Mouse (Mus musculus) kidney, postnatal 0 days (tissue): ENCODE measurements around the gene Tpgs1. TPM values are rescaled to one million over a fixed set of nuclear protein-coding genes. Genes with fewer than 3 reads are reported as not detected.

Experiments
- ATAC-seq: fragments of 200-750 bp; cut with Nextera tagmentation; replicated peaks from 2 replicates; pipeline ENCODE4 v1.8.0; 2017; ENCODE audit warnings: low read depth, moderate number of reproducible peaks, moderate TSS enrichment, moderate library complexity; ENCODE audit not compliant: low FRiP score
- DNase-seq: peaks from one replicate; pipeline ENCODE4 v3.0.0-alpha.2; 2016; ENCODE audit warnings: low spot score
- H3K27ac ChIP-seq: fragments of 300-500 bp; sonication (generic); 2 replicates; pipeline ENCODE4 v1.5.1; 2014; ENCODE audit warnings: mild to moderate bottlenecking
- H3K27me3 ChIP-seq: fragments of 300-500 bp; sonication (generic); 2 replicates; pipeline ENCODE4 v1.6.1; 2014; ENCODE audit warnings: low read length, mixed read lengths; ENCODE audit not compliant: insufficient read depth
- H3K36me3 ChIP-seq: fragments of 300-500 bp; sonication (generic); 2 replicates; pipeline ENCODE4 v1.6.1; 2014; ENCODE audit warnings: low read length, mixed read lengths; ENCODE audit not compliant: insufficient read depth
- H3K4me1 ChIP-seq: fragments of 300-500 bp; sonication (generic); replicated peaks from 2 replicates; pipeline ENCODE4 v1.6.1; 2014; ENCODE audit warnings: antibody characterized with exemption, low read length, mixed read lengths; ENCODE audit not compliant: insufficient read depth
- H3K4me2 ChIP-seq: fragments of 300-500 bp; sonication (generic); 2 replicates; pipeline ENCODE4 v1.6.1; 2014; ENCODE audit warnings: mild to moderate bottlenecking, low read length, moderate library complexity, mixed read lengths
- H3K4me3 ChIP-seq: fragments of 300-500 bp; sonication (generic); replicated peaks from 2 replicates; pipeline ENCODE4 v1.5.1; 2014; ENCODE audit warnings: low read depth, low read length
- H3K9ac ChIP-seq: fragments of 300-500 bp; sonication (generic); 2 replicates; pipeline ENCODE4 v1.6.1; 2014; ENCODE audit warnings: low read depth, low read length
- H3K9me3 ChIP-seq: fragments of 300-500 bp; sonication (generic); replicated peaks from 2 replicates; pipeline ENCODE4 v1.6.1; 2016; ENCODE audit warnings: low read length, inconsistent platforms, mixed read lengths
- CTCF ChIP-seq: IDR thresholded peaks from 2 replicates; pipeline ENCODE4 v1.5.1; 2016; ENCODE audit warnings: antibody characterized with exemption, low read depth, mild to moderate bottlenecking, moderate library complexity
- WGBS: fragments of 180-500 bp; shearing (Covaris S2); extraction: QIAGEN DNeasy Blood & Tissue Kit; methylation state at CpG from one replicate; pipeline ENCODE4 v1.1.7; 2014; 5-methylcytosine and 5-hydroxymethylcytosine counted together
- polyA plus RNA-seq: library from polyadenylated mRNA; unstranded; fragments of >200 nt; fragmentation: Nextera tagmentation; extraction: Ambion mirVana; gene quantifications from 2 replicates; pipeline ENCODE4 v1.2.1, GENCODE M21; 2015

Tpgs1 gene
- polyA plus RNA-seq, 1 experiment from 2014 or later, result 84.9 TPM

DNA sequence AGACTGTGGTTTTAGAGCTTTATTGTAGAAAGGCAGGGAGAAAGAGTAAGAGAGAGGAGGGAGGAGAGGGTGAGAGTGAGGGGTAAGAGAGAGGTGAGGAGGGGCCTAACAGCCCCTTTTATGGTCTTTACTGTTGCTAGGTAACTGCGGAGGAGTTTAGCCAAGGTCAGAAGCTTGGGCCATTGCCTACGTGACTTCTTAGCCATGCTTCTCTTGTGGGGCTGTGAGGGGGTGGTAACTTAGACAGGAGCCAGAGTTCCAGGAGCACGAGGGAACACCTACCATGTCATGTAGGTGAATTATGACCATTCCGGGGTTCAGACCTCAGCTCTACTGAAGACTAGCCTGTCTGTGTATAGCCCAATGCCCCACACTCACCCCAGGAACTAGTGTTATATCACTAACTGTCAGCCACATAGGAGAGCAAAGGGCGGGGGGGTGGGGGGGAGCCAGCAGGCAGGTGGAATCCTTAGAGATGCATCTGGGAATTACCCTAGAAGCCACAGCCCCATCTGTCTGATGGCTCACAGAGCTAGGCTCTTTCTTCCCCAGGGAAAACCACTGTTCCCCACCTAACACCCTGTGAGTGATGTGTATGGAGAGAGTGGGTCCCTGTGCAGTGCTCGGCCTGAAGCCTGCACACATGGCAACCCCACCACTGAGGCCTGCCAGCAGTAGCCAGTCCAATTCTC lies 2.4 kb downstream of the Tpgs1 start:
- Histone ChIP-seq H3K27ac (peak overlapping the region; percentile 70), H3K4me2 (peak overlapping the region; percentile 81)

DNA sequence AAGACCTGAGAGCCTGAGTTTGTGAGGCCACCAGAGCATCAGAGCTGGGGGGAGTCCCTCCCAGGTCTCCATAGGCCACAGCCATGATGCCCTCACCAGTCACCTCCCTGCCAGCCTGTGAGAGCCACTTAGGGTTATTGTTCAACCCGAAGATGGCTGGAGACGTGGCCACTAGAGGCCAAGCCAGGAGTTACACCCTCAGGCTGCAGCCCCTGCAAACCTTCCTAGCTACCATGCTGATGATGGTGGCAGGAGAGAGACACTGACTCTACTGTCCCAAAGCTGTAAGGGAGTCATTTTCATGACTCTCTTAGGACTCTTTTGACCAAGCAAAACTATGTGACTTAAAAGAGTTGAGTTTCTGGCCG lies 2.9 kb downstream of the Tpgs1 start:
- Histone ChIP-seq H3K9me3 (no peaks in the 10 kb centered on the region), H3K27ac (peak overlapping the region; percentile 50), H3K9ac (no peak overlapping the region), H3K4me1 (peaks cover 17% of the 10 kb centered on the region), H3K4me3 (no peak overlapping the region), H3K4me2 (no peak overlapping the region), H3K27me3 (no peaks in the 10 kb centered on the region), H3K36me3 (0 out of 2 replicates have a peak, but pooled peaks cover 2% of the 10 kb centered on the region)
- ATAC-seq (0 out of 2 replicates have a peak, but pooled peaks have one; percentile 5), DNase-seq (peak; percentile 40)
- WGBS, result 42% methylated on average over 3 of the region's 3 CpGs
- peak; percentile 43; the same call in 1 of the 2 replicates for TF ChIP-seq CTCF

More for the DNA sequence above, 2.4 kb downstream of the Tpgs1 start:
- Histone ChIP-seq H3K4me1 (peaks cover 17% of the 10 kb centered on the region), H3K4me3 (no peak overlapping the region), H3K27me3 (no peaks in the 10 kb centered on the region), H3K9ac (no peak overlapping the region), H3K9me3 (no peaks in the 10 kb centered on the region), H3K36me3 (0 out of 2 replicates have a peak, but pooled peaks cover 2% of the 10 kb centered on the region)
- 28% methylated on average over 6 of the region's 6 CpGs for WGBS
- TF ChIP-seq CTCF, result no peak
- DNase-seq (peak; percentile 39), ATAC-seq (0 out of 2 replicates have a peak, but pooled peaks have one; percentile 2)

DNA sequence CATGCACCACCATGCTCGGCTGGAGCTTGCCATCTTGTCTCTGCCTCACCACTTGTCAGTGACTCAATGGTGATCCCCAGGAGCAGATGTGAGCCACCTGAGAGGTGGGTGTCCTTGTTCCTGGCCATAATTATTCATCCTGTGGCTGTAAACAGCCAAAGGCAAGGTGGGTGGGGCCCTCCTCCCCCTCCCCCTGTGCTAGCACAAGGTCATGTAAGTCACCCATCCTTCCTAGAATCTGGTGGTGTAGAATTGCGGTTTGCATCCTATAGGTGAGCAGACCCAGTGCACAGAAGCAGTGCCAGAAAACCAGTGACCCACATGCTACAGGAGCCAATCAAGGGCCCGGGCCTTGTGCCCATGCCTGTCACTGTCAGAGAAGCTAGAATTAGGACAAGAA lies 3.9 kb downstream of the Tpgs1 start:
- Histone ChIP-seq H3K4me1 (peaks cover 17% of the 10 kb centered on the region), H3K4me3 (no peak overlapping the region), H3K9me3 (no peaks in the 10 kb centered on the region), H3K27ac (no peak overlapping the region), H3K27me3 (no peaks in the 10 kb centered on the region), H3K4me2 (no peak overlapping the region), H3K9ac (no peak overlapping the region), H3K36me3 (0 out of 2 replicates have a peak, but pooled peaks cover 2% of the 10 kb centered on the region)
- DNase-seq (no peak), ATAC-seq (no peak)
- TF ChIP-seq CTCF, result no peak
- WGBS, result 95% methylated on average over 3 of the region's 3 CpGs

- Histone ChIP-seq H3K4me2 (no peak overlapping the region), H3K27ac (no peak overlapping the region), H3K9ac (no peak overlapping the region), H3K4me1 (peaks cover 10% of the 10 kb centered on the region), H3K27me3 (no peaks in the 10 kb centered on the region), H3K4me3 (no peak overlapping the region), H3K36me3 (0 out of 2 replicates have a peak, but pooled peaks cover 2% of the 10 kb centered on the region), H3K9me3 (no peaks in the 10 kb centered on the region)
- no peak for TF ChIP-seq CTCF
- 65% methylated on average over 44 of the region's 44 CpGs for WGBS
- ATAC-seq (no peak; the same call in 1 of the 2 replicates), DNase-seq (no peak)
These were observed 6.3 kb downstream of the Tpgs1 start for GRCm38 (mm10) chr10:79675346-79676035.

- DNase-seq, result no peak
- no peak for TF ChIP-seq CTCF
These were observed 11.7 kb downstream of the Tpgs1 start for GRCm38 (mm10) chr10:79680606-79681495.

More at GRCm38 (mm10) chr10:79680606-79681495, 11.7 kb downstream of the Tpgs1 start:
- Histone ChIP-seq H3K4me2 (peak overlapping the region; percentile 67), H3K4me1 (peaks cover 5% of the 10 kb centered on the region; the same call in 1 of the 2 replicates), H3K4me3 (peak overlapping the region; percentile 80), H3K36me3 (peaks cover 16% of the 10 kb centered on the region; the same call in 1 of the 2 replicates), H3K27me3 (no peaks in the 10 kb centered on the region), H3K9me3 (no peaks in the 10 kb centered on the region), H3K9ac (peak overlapping the region; percentile 35; the same call in 1 of the 2 replicates), H3K27ac (peak overlapping the region; percentile 79)
- WGBS, result 29% methylated on average over 11 of the region's 11 CpGs
- peak; percentile 15 for ATAC-seq
